Mouse (Mus musculus) embryo, embryonic 11.5 days (tissue): ENCODE results near the gene Uchl3.

Experiments used
- DNase-seq: peaks from one replicate; pipeline ENCODE4 v3.0.0-alpha.2; 2012; ENCODE audit warnings: low read depth, low spot score

Uchl3 gene

GRCm38 (mm10) chr14:101653581-101654525 is at the start of gene Uchl3:
Gene Uchl3 (plus strand): TSS chr14:101653967.
- peak; percentile 96 for DNase-seq

- no peak for DNase-seq
These were observed 47.9 kb upstream of the Uchl3 start for GRCm38 (mm10) chr14:101605843-101606242.

- DNase-seq: peak; percentile 19
These were observed 45.9 kb upstream of the Uchl3 start for GRCm38 (mm10) chr14:101607631-101608518.

- peak; percentile 56 for DNase-seq
These were observed 45.0 kb upstream of the Uchl3 start, which contains the start of gene Tbc1d4 for GRCm38 (mm10) chr14:101608519-101609368. Gene Tbc1d4 (minus strand): TSS chr14:101609191.

- no peak for DNase-seq
These were observed 43.1 kb upstream of the Uchl3 start for GRCm38 (mm10) chr14:101610701-101611100.

GRCm38 (mm10) chr14:101613206-101613605 is 40.6 kb upstream of the Uchl3 start:
- no peak for DNase-seq

- DNase-seq: no peak
These were observed 37.6 kb upstream of the Uchl3 start for GRCm38 (mm10) chr14:101616178-101616577.

GRCm38 (mm10) chr14:101617680-101618079 is 36.1 kb upstream of the Uchl3 start:
- no peak for DNase-seq

- no peak for DNase-seq
These were observed 23.2 kb upstream of the Uchl3 start for GRCm38 (mm10) chr14:101630548-101630947.

- DNase-seq: no peak
These were observed 18.0 kb upstream of the Uchl3 start for GRCm38 (mm10) chr14:101635765-101636164.

- DNase-seq: no peak
These were observed 16.4 kb upstream of the Uchl3 start for GRCm38 (mm10) chr14:101637381-101637780.

GRCm38 (mm10) chr14:101640153-101640843 is 13.5 kb upstream of the Uchl3 start, which contains the start of gene Commd6:
Gene Commd6 (minus strand): TSS chr14:101640686.
- DNase-seq: peak; percentile 80

- no peak for DNase-seq
These were observed 8.8 kb upstream of the Uchl3 start for GRCm38 (mm10) chr14:101644948-101645347.

GRCm38 (mm10) chr14:101650551-101650950 is 3.2 kb upstream of the Uchl3 start:
- no peak for DNase-seq

- DNase-seq: no peak
These were observed 1.2 kb upstream of the Uchl3 start for GRCm38 (mm10) chr14:101652571-101652970.

GRCm38 (mm10) chr14:101654526-101654909 is 751 bp downstream of the Uchl3 start:
- no peak for DNase-seq

GRCm38 (mm10) chr14:101656307-101656706 is 2.5 kb downstream of the Uchl3 start:
- DNase-seq: no peak

- DNase-seq: no peak
These were observed 8.1 kb downstream of the Uchl3 start for GRCm38 (mm10) chr14:101661654-101662412.

GRCm38 (mm10) chr14:101664274-101664673 is 10.5 kb downstream of the Uchl3 start:
- no peak for DNase-seq

GRCm38 (mm10) chr14:101666056-101666455 is 12.3 kb downstream of the Uchl3 start:
- no peak for DNase-seq
